Mouse (Mus musculus): ENCODE measurements around the gene Zcchc10.

DNA sequence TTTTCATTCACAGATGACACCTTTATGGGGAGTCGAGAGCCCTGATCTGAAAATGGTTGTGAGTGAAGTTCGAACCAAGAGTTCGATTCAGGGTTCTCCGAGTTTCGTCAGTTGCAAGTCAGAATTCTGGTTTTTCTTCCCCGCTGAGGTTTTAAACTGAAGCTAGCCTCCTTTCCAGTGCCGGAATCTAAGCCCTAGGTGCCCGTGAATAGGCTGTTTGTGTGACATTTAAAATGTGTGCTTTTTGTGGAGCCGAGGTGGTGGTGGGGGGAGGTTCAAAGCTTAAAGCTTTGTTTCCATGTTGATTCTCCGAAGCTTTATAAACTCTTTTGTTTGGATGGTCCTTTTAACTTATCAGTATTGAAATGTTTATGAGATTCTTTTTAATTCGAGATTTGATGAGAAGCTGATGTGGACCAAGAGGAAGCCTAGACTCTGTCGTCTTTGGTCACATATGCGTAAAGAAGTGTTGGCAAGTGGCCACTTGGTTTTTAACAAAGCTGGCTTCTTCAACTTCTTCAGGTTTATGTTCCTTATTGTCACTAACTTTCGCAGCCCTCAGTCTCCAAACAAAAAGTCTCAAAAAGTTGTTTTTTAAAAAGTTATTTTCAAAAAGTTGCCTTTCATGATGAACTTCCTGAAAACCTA, 27.6 kb downstream of the Zcchc10 start:
- TF ChIP-seq CTCF (IDR thresholded peaks at IDR 0.05) (no peak), POLR2A (IDR thresholded peaks at IDR 0.05; ENCODE audit: insufficient read depth, low read depth, low read length) (no peak), EP300 (IDR thresholded peaks at IDR 0.05; ENCODE audit: insufficient read depth, low read depth, low read length) (no peak)
